Mouse (Mus musculus) brain, embryonic 14.5 days (tissue): ENCODE results near the gene Rnf215.

Experiments used
- CTCF ChIP-seq: fragments of 200-500 bp; IDR thresholded peaks from 2 replicates; pipeline ENCODE4 v1.5.1; 2012; ENCODE audit warnings: inconsistent platforms, mild to moderate bottlenecking, moderate library complexity, borderline replicate concordance; ENCODE audit not compliant: insufficient read depth, insufficient read length; ENCODE audit errors: extremely low read depth
- POLR2A ChIP-seq: fragments of 200-500 bp; IDR thresholded peaks from 2 replicates; pipeline ENCODE4 v1.6.1; 2012; ENCODE audit warnings: mild to moderate bottlenecking, inconsistent platforms, borderline replicate concordance; ENCODE audit not compliant: poor library complexity, insufficient read depth, insufficient read length, severe bottlenecking; ENCODE audit errors: extremely low read depth

DNA sequence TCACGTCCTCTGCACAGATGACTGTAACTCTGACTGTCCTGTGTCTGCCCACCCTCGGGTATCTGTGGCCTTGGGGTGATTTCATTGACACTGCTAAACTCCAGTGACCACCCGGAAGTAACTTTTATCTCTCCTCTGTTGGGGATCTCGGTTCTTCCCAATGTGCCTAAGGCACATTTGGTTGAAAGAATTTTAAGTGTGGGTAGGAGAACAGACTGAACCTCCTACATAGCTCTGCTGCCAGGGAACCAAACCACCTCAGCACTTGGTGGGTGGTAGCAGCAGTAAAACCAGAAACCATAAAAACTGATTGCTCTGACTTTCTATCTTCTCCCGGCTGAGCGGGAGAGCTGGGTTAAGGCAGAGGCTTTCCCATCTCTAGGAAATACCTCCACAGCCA lies 29.6 kb upstream of the Rnf215 start:
- no peak for TF ChIP-seq CTCF
- no peak for TF ChIP-seq POLR2A
